ENCODE assay signal across 9 mouse cellular contexts in genomic region chr17:28235982-28236635, GRCm38 (mm10). TPM values are rescaled to one million over a fixed set of nuclear protein-coding genes. Genes with fewer than 3 reads are reported as not detected.
DNase-seq lines count a peak whose midpoint lies in the region; ATAC-seq and TF ChIP-seq lines count a peak whose summit lies in the region.
"Had no signal": no experiment of that assay in that cellular context is flagged by ENCODE, and none has a peak within 500 bp of the region (broad histone marks: within the 10 kb centered on the region; RNA-seq: fewer than 3 reads in every experiment).

No protein-coding gene starts in this region.

- peak overlapping the region; percentile 49; the same call in 1 of the 2 replicates for H3K27ac ChIP-seq in liver, embryonic 11.5 days (ENCODE audit: low read depth, low read length)
- H3K27ac ChIP-seq in liver, embryonic 14.5 days: peak overlapping the region; percentile 61

- H3K27me3 ChIP-seq in liver, embryonic 11.5 days (replicated peaks; ENCODE audit: control insufficient read depth, insufficient read depth, low read length): no peaks in the 10 kb centered on the region
- H3K27me3 ChIP-seq in liver, embryonic 14.5 days (ENCODE audit: control insufficient read depth, insufficient read depth, low read length): no peaks in the 10 kb centered on the region

- TF ChIP-seq CTCF in liver, embryonic 14.5 days (IDR thresholded peaks at IDR 0.05; ENCODE audit: low read depth): no peak

- H3K36me3 ChIP-seq in liver, embryonic 11.5 days (ENCODE audit: control insufficient read depth, insufficient read depth, low read length): peaks cover 9% of the 10 kb centered on the region
- peaks cover 7% of the 10 kb centered on the region for H3K36me3 ChIP-seq in liver, embryonic 14.5 days (replicated peaks; ENCODE audit: control insufficient read depth, insufficient read depth, low read depth)

- WGBS in liver, embryonic 11.5 days: 86% methylated on average over 7 of the region's 7 CpGs
- WGBS in liver, embryonic 14.5 days (ENCODE audit: insufficient replicate concordance): 84% methylated on average over 7 of the region's 7 CpGs

- no peaks in the 10 kb centered on the region for H3K9me3 ChIP-seq in liver, embryonic 11.5 days (ENCODE audit: control insufficient read depth, low read length)
- H3K9me3 ChIP-seq in liver, embryonic 14.5 days (ENCODE audit: control insufficient read depth, low read length): no peaks in the 10 kb centered on the region

- no peak for TF ChIP-seq EP300 in liver, embryonic 14.5 days (IDR thresholded peaks at IDR 0.05; ENCODE audit: low read depth)

- no peak for ATAC-seq in liver, embryonic 11.5 days (replicated peaks; ENCODE audit: low FRiP score)
- ATAC-seq in liver, embryonic 14.5 days (ENCODE audit: insufficient read depth): no peak

- peak overlapping the region; percentile 42; the same call in 1 of the 2 replicates for H3K9ac ChIP-seq in liver, embryonic 11.5 days (ENCODE audit: low read depth, low read length)
- peak overlapping the region; percentile 2 for H3K9ac ChIP-seq in liver, embryonic 14.5 days (replicated peaks)

- H3K4me3 ChIP-seq in liver, embryonic 11.5 days (ENCODE audit: low read depth, low read length): no peak overlapping the region
- H3K4me3 ChIP-seq in liver, embryonic 14.5 days (ENCODE audit: insufficient read depth in 1 of 2, low read depth in 2 of 2, low read length in 2 of 2): peak overlapping the region in 1 of 2 experiments; percentile 9; a peak in 1 of 4 replicates

- intact Hi-C loops in left cerebral cortex, postnatal 36 days (cut with DNase I): no loop called here

- H3K4me1 ChIP-seq in liver, embryonic 11.5 days (replicated peaks; ENCODE audit: control insufficient read depth, insufficient read depth, low read length): peaks cover 37% of the 10 kb centered on the region
- peaks cover 28 to 67% of the 10 kb centered on the region in 2 experiments for H3K4me1 ChIP-seq in liver, embryonic 14.5 days (replicated peaks; ENCODE audit: control insufficient read depth in 2 of 2, insufficient read depth in 2 of 2, low read length in 1 of 2)

- DNase-seq in cerebellum, postnatal 10 days: peak; percentile 59 to 68
- no peak for DNase-seq in cerebellum, adult 18-20 months
- DNase-seq in liver, embryonic 11.5 days (ENCODE audit: low spot score): no peak
- no peak for DNase-seq in liver
- DNase-seq in gastrocnemius, adult 8-10 months (ENCODE audit: low spot score in 2 of 2): peak; percentile 67 to 86
- DNase-seq in liver, embryonic 14.5 days (ENCODE audit: low read depth in 3 of 3, low spot score in 3 of 3): no peak
- no peak for DNase-seq in lung, adult 18-20 months
- no peak for DNase-seq in left cerebral cortex, postnatal 36 days (ENCODE audit: low spot score in 2 of 2)
- DNase-seq: B cell, adult 2 months had no signal

- H3K4me2 ChIP-seq in liver, embryonic 11.5 days: peak overlapping the region; percentile 11; the same call in 1 of the 2 replicates
- H3K4me2 ChIP-seq in liver, embryonic 14.5 days (ENCODE audit: low read depth): peak overlapping the region; percentile 46

RNA-seq across cellular contexts. Expression of gene Ppard, which starts 3.6 kb away (rescaled TPM):
- 1.6 and 2.3 TPM in 2 replicates for polyA plus RNA-seq in liver, embryonic 11.5 days (2014; fragmentation: Nextera tagmentation; extraction: Ambion mirVana)
- total RNA-seq in gastrocnemius, adult 8-10 months (2022): 10 to 100 TPM; 24.7 to 28.3 (median 26.1) TPM
- polyA plus RNA-seq in liver, embryonic 14.5 days (2012; rRNA removed): 5.6 and 6.5 TPM in 2 replicates
- 0.76 and 0.92 TPM in 2 replicates for polyA plus RNA-seq in liver, embryonic 14.5 days (2014; fragmentation: Nextera tagmentation; extraction: Ambion mirVana)
- total RNA-seq in left cerebral cortex, postnatal 36 days (2021): 10 to 100 TPM; 28.7 to 30.2 TPM

RNA-seq across cellular contexts. Expression of gene Def6, which starts 28.5 kb away (rescaled TPM):
- polyA plus RNA-seq in liver, embryonic 11.5 days (2014; fragmentation: Nextera tagmentation; extraction: Ambion mirVana): 24.1 and 27.3 TPM in 2 replicates
- 1 to 10 TPM in 3 of 4 experiments, under 1 TPM in 1; 0.90 to 2.1 (median 1.2) TPM for total RNA-seq in gastrocnemius, adult 8-10 months (2022)
- 6.6 and 10.4 TPM in 2 replicates for polyA plus RNA-seq in liver, embryonic 14.5 days (2012; rRNA removed)
- 5.5 and 5.7 TPM in 2 replicates for polyA plus RNA-seq in liver, embryonic 14.5 days (2014; fragmentation: Nextera tagmentation; extraction: Ambion mirVana)
- 1 to 10 TPM; 2.6 TPM for total RNA-seq in left cerebral cortex, postnatal 36 days (2021)

RNA-seq across cellular contexts. Expression of gene Zfp523, which starts 59.2 kb away (rescaled TPM):
- 13.3 and 14.6 TPM in 2 replicates for polyA plus RNA-seq in liver, embryonic 11.5 days (2014; fragmentation: Nextera tagmentation; extraction: Ambion mirVana)
- 10 to 100 TPM; 13.0 to 19.2 (median 16.7) TPM for total RNA-seq in gastrocnemius, adult 8-10 months (2022)
- polyA plus RNA-seq in liver, embryonic 14.5 days (2012; rRNA removed): 6.1 and 7.5 TPM in 2 replicates
- polyA plus RNA-seq in liver, embryonic 14.5 days (2014; fragmentation: Nextera tagmentation; extraction: Ambion mirVana): 4.3 and 5.4 TPM in 2 replicates
- total RNA-seq in left cerebral cortex, postnatal 36 days (2021): 100 to 1,000 TPM; 102 to 116 TPM

Comparison
In these comparisons a context has a peak if more than half of its experiments do, and no peak if none do; other contexts are left out.
1. DNase-seq: peak in cerebellum, postnatal 10 days (2 of 2) and gastrocnemius, adult 8-10 months (2 of 2); none in cerebellum, adult 18-20 months (0 of 2), liver, embryonic 11.5 days (single experiment), liver (single experiment), liver, embryonic 14.5 days (0 of 3), lung, adult 18-20 months (0 of 2) and left cerebral cortex, postnatal 36 days (0 of 2).
2. RNA of gene Zfp523, which starts 59.2 kb away (total RNA-seq): 102 to 116 TPM in left cerebral cortex, postnatal 36 days; 13.0 to 19.2 TPM in gastrocnemius, adult 8-10 months; every median in the first group is over 4 times any median in the second.